Mouse (Mus musculus) erythroblast, embryonic 14.5 days (primary cell): ENCODE results near the gene Kmt2b. TPM values are rescaled to one million over a fixed set of nuclear protein-coding genes. Genes with fewer than 3 reads are reported as not detected.

Experiments
- H3K27me3 ChIP-seq: 2 replicates; pipeline ENCODE4 v1.6.1; 2012; ENCODE audit warnings: inconsistent platforms; ENCODE audit not compliant: control insufficient read depth
- H3K36me3 ChIP-seq: 2 replicates; pipeline ENCODE4 v1.6.1; 2012; ENCODE audit warnings: mild to moderate bottlenecking, inconsistent platforms; ENCODE audit not compliant: control insufficient read depth
- H3K4me1 ChIP-seq: 2 replicates; pipeline ENCODE4 v1.6.1; 2012; ENCODE audit warnings: inconsistent platforms; ENCODE audit not compliant: control insufficient read depth
- H3K4me3 ChIP-seq: replicated peaks from 2 replicates; pipeline ENCODE3; 2012; ENCODE audit warnings: moderate library complexity, mild to moderate bottlenecking, inconsistent platforms
- H3K9me3 ChIP-seq: 2 replicates; pipeline ENCODE4 v1.6.1; 2012; ENCODE audit warnings: low read length, inconsistent platforms, mixed read lengths; ENCODE audit not compliant: control insufficient read depth
- GATA1 ChIP-seq: IDR thresholded peaks from 2 replicates; pipeline ENCODE4 v1.6.1; 2012; ENCODE audit warnings: low read length, inconsistent platforms, mixed read lengths
- TAL1 ChIP-seq: IDR thresholded peaks from 3 replicates; pipeline ENCODE4 v1.6.1; 2012; ENCODE audit warnings: low read length, inconsistent platforms, mixed read lengths
- polyA plus RNA-seq: library from polyadenylated mRNA; stranded (reverse); fragments of >175 nt; gene quantifications from 2 replicates; pipeline ENCODE4 v1.2.3, GENCODE M21; 2012

The Kmt2b gene
- polyA plus RNA-seq, 1 experiment: 5.2 TPM

- TF ChIP-seq TAL1: no peak
- TF ChIP-seq GATA1: no peak
- Histone ChIP-seq H3K9me3 (no peaks in the 10 kb centered on the region), H3K36me3 (peaks cover 51% of the 10 kb centered on the region), H3K4me3 (peak overlapping the region; percentile 94), H3K27me3 (no peaks in the 10 kb centered on the region), H3K4me1 (peaks cover 63% of the 10 kb centered on the region)
Measured at GRCm38 (mm10) chr7:30562526-30563116, 25.9 kb downstream of the Kmt2b start.

GRCm38 (mm10) chr7:30560296-30560695, 28.2 kb downstream of the Kmt2b start:
- Histone ChIP-seq H3K36me3 (peaks cover 51% of the 10 kb centered on the region), H3K9me3 (no peaks in the 10 kb centered on the region), H3K4me3 (peak overlapping the region; percentile 87), H3K4me1 (peaks cover 68% of the 10 kb centered on the region), H3K27me3 (no peaks in the 10 kb centered on the region)
- TF ChIP-seq TAL1 (no peak), GATA1 (no peak)

GRCm38 (mm10) chr7:30559443-30559954, 29.0 kb downstream of the Kmt2b start, which contains the start of gene Lin37:
Gene Lin37, minus strand, starts transcription at chr7:30559838.
- Histone ChIP-seq H3K36me3 (peaks cover 51% of the 10 kb centered on the region), H3K4me3 (peak within 1 kb of the TSS; percentile 87), H3K4me1 (peaks cover 63% of the 10 kb centered on the region), H3K27me3 (no peaks in the 10 kb centered on the region), H3K9me3 (no peaks in the 10 kb centered on the region)
- TF ChIP-seq TAL1: no peak
- TF ChIP-seq GATA1: no peak

- H3K36me3 ChIP-seq: peaks cover 54% of the 10 kb centered on the region
- peak overlapping the region; percentile 87 for H3K4me3 ChIP-seq
- TF ChIP-seq GATA1 (no peak), TAL1 (no peak)
- no peaks in the 10 kb centered on the region for H3K27me3 ChIP-seq
- no peaks in the 10 kb centered on the region for H3K9me3 ChIP-seq
- H3K4me1 ChIP-seq: peaks cover 62% of the 10 kb centered on the region
Measured at GRCm38 (mm10) chr7:30558656-30559442, 29.7 kb downstream of the Kmt2b start.

GRCm38 (mm10) chr7:30557901-30558514, 30.5 kb downstream of the Kmt2b start:
- peaks cover 65% of the 10 kb centered on the region for H3K4me1 ChIP-seq
- H3K36me3 ChIP-seq: peaks cover 56% of the 10 kb centered on the region
- TF ChIP-seq GATA1 (no peak), TAL1 (no peak)
- H3K9me3 ChIP-seq: no peaks in the 10 kb centered on the region
- no peaks in the 10 kb centered on the region for H3K27me3 ChIP-seq
- H3K4me3 ChIP-seq: peak overlapping the region; percentile 87

- no peak overlapping the region for H3K4me3 ChIP-seq
- H3K27me3 ChIP-seq: no peaks in the 10 kb centered on the region
- peaks cover 66% of the 10 kb centered on the region for H3K4me1 ChIP-seq
- TF ChIP-seq TAL1: no peak
- no peak for TF ChIP-seq GATA1
- H3K9me3 ChIP-seq: no peaks in the 10 kb centered on the region
- peaks cover 56% of the 10 kb centered on the region for H3K36me3 ChIP-seq
Measured at GRCm38 (mm10) chr7:30556894-30557536, 31.5 kb downstream of the Kmt2b start.

- TF ChIP-seq TAL1 (no peak), GATA1 (no peak)
- H3K4me3 ChIP-seq: peak overlapping the region; percentile 93
- H3K9me3 ChIP-seq: no peaks in the 10 kb centered on the region
- H3K36me3 ChIP-seq: peaks cover 51% of the 10 kb centered on the region
- no peaks in the 10 kb centered on the region for H3K27me3 ChIP-seq
- H3K4me1 ChIP-seq: peaks cover 60% of the 10 kb centered on the region
Measured at GRCm38 (mm10) chr7:30553810-30554584, 34.5 kb downstream of the Kmt2b start.

GRCm38 (mm10) chr7:30553021-30553589, 35.4 kb downstream of the Kmt2b start:
- peak overlapping the region; percentile 93 for H3K4me3 ChIP-seq
- no peaks in the 10 kb centered on the region for H3K9me3 ChIP-seq
- H3K4me1 ChIP-seq: peaks cover 51% of the 10 kb centered on the region
- H3K36me3 ChIP-seq: peaks cover 59% of the 10 kb centered on the region
- TF ChIP-seq GATA1 (no peak), TAL1 (no peak)
- no peaks in the 10 kb centered on the region for H3K27me3 ChIP-seq
